16 mouse cellular contexts compared by ENCODE assay signal in genomic region chr9:86873681-86874080, GRCm38 (mm10). TPM values are rescaled to one million over a fixed set of nuclear protein-coding genes. Genes with fewer than 3 reads are reported as not detected.
DNase-seq lines count a peak whose midpoint lies in the region.
"Had no signal": no experiment of that assay in that cellular context is flagged by ENCODE, and none has a peak within 500 bp of the region (broad histone marks: within the 10 kb centered on the region; RNA-seq: fewer than 3 reads in every experiment).

No protein-coding gene starts in this region.

- intact Hi-C loops in left cerebral cortex, postnatal 4 days (cut with DNase I) = no loop called here

- DNase-seq in adrenal gland, adult (ENCODE audit: inconsistent age in 2 of 2, low spot score in 1 of 2) = peak; percentile 77 to 82
- no peak for DNase-seq in adrenal gland, postnatal 4 days (ENCODE audit: low spot score in 2 of 2)
- DNase-seq in adrenal gland, adult 8-10 months = peak; percentile 34
- peak; percentile 49 for DNase-seq in adrenal gland, postnatal 14 days
- peak; percentile 52 to 68 for DNase-seq in adrenal gland, postnatal 36 days
- DNase-seq in left cerebral cortex, adult 8-10 months (ENCODE audit: low spot score in 2 of 2) = no peak
- DNase-seq in left cerebral cortex, postnatal 4 days = no peak
- DNase-seq: B cell, adult 2 months; cerebellum, adult 11 months; cerebellum, adult 18-20 months; cerebellum, adult 8-10 months; cerebellum, adult 9-11 months; cerebellum, postnatal 14 days; cerebellum, postnatal 36 days; embryo, embryonic 11 days had no signal

RNA-seq across cellular contexts. Expression of gene Snap91, which starts 6.8 kb away (rescaled TPM):
- total RNA-seq in adrenal gland, postnatal 4 days (2021) = 10 to 100 TPM; 33.1 to 36.8 TPM
- 10 to 100 TPM; 34.0 to 69.5 (median 52.3) TPM for total RNA-seq in adrenal gland, adult 8-10 months (2022)
- total RNA-seq in adrenal gland, postnatal 14 days (2021) = 21.5 and 30.3 TPM in 2 replicates
- 10 to 100 TPM; 30.2 to 60.4 TPM for total RNA-seq in adrenal gland, postnatal 36 days (2021)
- total RNA-seq in left cerebral cortex, adult 8-10 months (2022) = 100 to 1,000 TPM; 356 to 442 (median 391) TPM
- 100 to 1,000 TPM; 378 to 413 TPM for total RNA-seq in left cerebral cortex, postnatal 4 days (2021)
- total RNA-seq: common myeloid progenitor, adult 5-6 weeks had no signal

Comparison
In these comparisons a context has a peak if more than half of its experiments do, and no peak if none do; other contexts are left out.
1. DNase-seq: peak in adrenal gland, adult (2 of 2), adrenal gland, adult 8-10 months (single experiment), adrenal gland, postnatal 14 days (single experiment) and adrenal gland, postnatal 36 days (2 of 2); none in adrenal gland, postnatal 4 days (0 of 2), left cerebral cortex, adult 8-10 months (0 of 2) and left cerebral cortex, postnatal 4 days (single experiment).
2. RNA of gene Snap91, which starts 6.8 kb away (total RNA-seq): 378 to 413 TPM in left cerebral cortex, postnatal 4 days and 356 to 442 TPM in left cerebral cortex, adult 8-10 months; 34.0 to 69.5 TPM in adrenal gland, adult 8-10 months, 30.2 to 60.4 TPM in adrenal gland, postnatal 36 days, 33.1 to 36.8 TPM in adrenal gland, postnatal 4 days and 21.5 to 30.3 TPM in adrenal gland, postnatal 14 days; every median in the first group is over 4 times any median in the second.